Mouse (Mus musculus) kidney, postnatal 36 days (tissue): ENCODE data around the gene Gtf2h4.

Experiments used
- DNase-seq, 2 experiments: peaks; one replicate each; pipeline ENCODE4 v3.0.0; 2021 to 2022; ENCODE audit warnings: mixed read lengths in 2 of 2

Gtf2h4 gene

GRCm38 (mm10) chr17:35696691-35697090 is 23.2 kb upstream of the Gtf2h4 start:
- no peak for DNase-seq

GRCm38 (mm10) chr17:35695289-35695688 is 21.8 kb upstream of the Gtf2h4 start:
- DNase-seq: peak in 1 of 2 experiments; percentile 78

GRCm38 (mm10) chr17:35693906-35694305 is 20.4 kb upstream of the Gtf2h4 start:
- DNase-seq: no peak

GRCm38 (mm10) chr17:35692368-35692767 is 18.8 kb upstream of the Gtf2h4 start:
- no peak for DNase-seq

GRCm38 (mm10) chr17:35691811-35692210 is 18.3 kb upstream of the Gtf2h4 start:
- no peak for DNase-seq

GRCm38 (mm10) chr17:35689936-35690645 is 16.6 kb upstream of the Gtf2h4 start:
- no peak for DNase-seq

- DNase-seq: no peak
Measured at GRCm38 (mm10) chr17:35688347-35689175, 15.0 kb upstream of the Gtf2h4 start.

- DNase-seq: no peak
Measured at GRCm38 (mm10) chr17:35685061-35685460, 11.5 kb upstream of the Gtf2h4 start.

- no peak for DNase-seq
Measured at GRCm38 (mm10) chr17:35681986-35682385, 8.4 kb upstream of the Gtf2h4 start.

GRCm38 (mm10) chr17:35680591-35680990 is 7.1 kb upstream of the Gtf2h4 start:
- no peak for DNase-seq

GRCm38 (mm10) chr17:35672527-35672926 is 1.0 kb downstream of the Gtf2h4 start:
- no peak for DNase-seq

- no peak for DNase-seq
Measured at GRCm38 (mm10) chr17:35671846-35672245, 1.7 kb downstream of the Gtf2h4 start.

GRCm38 (mm10) chr17:35669731-35670130 is 3.8 kb downstream of the Gtf2h4 start:
- no peak for DNase-seq

GRCm38 (mm10) chr17:35667334-35668065 is 6.0 kb downstream of the Gtf2h4 start, which contains the start of gene Vars2:
Gene Vars2 (minus strand): TSS chr17:35667592.
- peak; percentile 97 to 98 for DNase-seq

- DNase-seq: no peak
Measured at GRCm38 (mm10) chr17:35666851-35667256, 6.7 kb downstream of the Gtf2h4 start.

- DNase-seq: peak; percentile 53 to 69
Measured at GRCm38 (mm10) chr17:35665957-35666515, 7.5 kb downstream of the Gtf2h4 start.

- DNase-seq: no peak
Measured at GRCm38 (mm10) chr17:35653086-35653485, 20.5 kb downstream of the Gtf2h4 start.

- peak; percentile 38 to 46 for DNase-seq
Measured at GRCm38 (mm10) chr17:35649429-35649828, 24.1 kb downstream of the Gtf2h4 start.

GRCm38 (mm10) chr17:35643609-35644236 is 29.8 kb downstream of the Gtf2h4 start, which contains the start of gene Mucl3:
Gene Mucl3 (minus strand): TSS chr17:35643695.
- no peak for DNase-seq

- DNase-seq: no peak
Measured at GRCm38 (mm10) chr17:35639352-35639751, 34.2 kb downstream of the Gtf2h4 start.

GRCm38 (mm10) chr17:35638475-35639190 is 34.9 kb downstream of the Gtf2h4 start:
- DNase-seq: peak; percentile 57 to 61

- DNase-seq: peak; percentile 23 to 60
Measured at GRCm38 (mm10) chr17:35636363-35636762, 37.2 kb downstream of the Gtf2h4 start.
